14 mouse cellular contexts compared by ENCODE assay signal in the genomic region with DNA sequence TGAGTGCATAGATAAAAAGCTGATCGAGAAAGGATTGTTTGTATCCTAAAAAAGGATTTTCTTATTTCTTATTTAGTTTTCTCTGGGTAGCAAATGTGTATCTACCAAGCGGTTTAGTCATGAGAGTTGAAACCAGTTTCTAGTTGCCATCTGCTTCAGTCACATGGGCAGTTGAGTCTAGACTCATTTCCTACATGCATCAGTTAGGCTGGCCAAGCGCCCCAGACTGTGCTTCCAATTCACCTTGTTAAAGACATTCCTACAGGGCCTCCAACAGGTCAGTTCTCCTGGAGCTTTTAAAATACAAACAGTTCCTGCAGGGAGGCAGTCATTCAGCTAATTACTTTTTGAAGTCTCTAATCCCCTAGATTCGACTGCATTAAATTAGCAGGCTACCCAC.
DNase-seq lines count a peak whose midpoint lies in the region; ATAC-seq and TF ChIP-seq lines count a peak whose summit lies in the region.
"Had no signal": no experiment of that assay in that cellular context is flagged by ENCODE, and none has a peak within 500 bp of the region (broad histone marks: within the 10 kb centered on the region; RNA-seq: fewer than 3 reads in every experiment).

No protein-coding gene starts in this region.

- no peak for ATAC-seq in heart, embryonic 13.5 days (ENCODE audit: extremely low read depth, insufficient number of reproducible peaks, low FRiP score, low TSS enrichment)
- ATAC-seq: intestine, postnatal 0 days had no signal

- DNase-seq in heart, postnatal 25 days (ENCODE audit: low spot score), result no peak
- DNase-seq in brain, embryonic 18.5 days (ENCODE audit: low read depth, low spot score), result peak; percentile 4
- DNase-seq in cerebellum, adult 2 months, result peak; percentile 56 to 77
- DNase-seq in limb, embryonic 10.5 days (ENCODE audit: low spot score), result peak; percentile 55
- DNase-seq in lung, adult 2 months, result no peak
- no peak for DNase-seq in adipocyte (ENCODE audit: low spot score)
- DNase-seq: adrenal gland, adult 8-10 months; kidney, postnatal 4 days; lung, embryonic 14.5 days; spleen, adult 18-20 months had no signal

- TF ChIP-seq POLR2A in cerebellum, adult 2 months (IDR thresholded peaks at IDR 0.05; ENCODE audit: borderline replicate concordance, insufficient read depth, low read length), result no peak
- TF ChIP-seq POLR2A in lung, adult 2 months (IDR thresholded peaks at IDR 0.05; ENCODE audit: borderline replicate concordance, extremely low read depth, low read depth, low read length), result no peak

- intact Hi-C loops in heart, postnatal 25 days (cut with DNase I), result loop anchor here (10.0 kb wide), 1 partner anchor 481 kb away; no protein-coding TSS in a partner anchor

- H3K27me3 ChIP-seq in heart, embryonic 13.5 days (replicated peaks), result no peaks in the 10 kb centered on the region
- no peaks in the 10 kb centered on the region; the same call in 1 of the 2 replicates for H3K27me3 ChIP-seq in cerebellum, adult 2 months (ENCODE audit: control insufficient read depth, insufficient read depth, low read length)
- no peaks in the 10 kb centered on the region for H3K27me3 ChIP-seq in limb, embryonic 10.5 days (ENCODE audit: low read depth, poor library complexity, severe bottlenecking)
- H3K27me3 ChIP-seq: CH12.LX; limb, embryonic 15.5 days had no signal

- peaks cover 83% of the 10 kb centered on the region for H3K4me1 ChIP-seq in heart, embryonic 13.5 days
- H3K4me1 ChIP-seq in cerebellum, adult 2 months (ENCODE audit: control insufficient read depth, insufficient read depth, low read length), result peaks cover 3% of the 10 kb centered on the region; the same call in 1 of the 2 replicates
- H3K4me1 ChIP-seq in limb, embryonic 10.5 days, result peaks cover 40% of the 10 kb centered on the region
- no peaks in the 10 kb centered on the region for H3K4me1 ChIP-seq in lung, adult 2 months (ENCODE audit: control insufficient read depth, insufficient read depth, low read length)
- H3K4me1 ChIP-seq: limb, embryonic 15.5 days had no signal

- 67% methylated on average over 4 of the region's 4 CpGs for WGBS in heart, embryonic 13.5 days
- 35% methylated on average over 4 of the region's 4 CpGs for WGBS in cerebellum, adult 2 months
- WGBS in limb, embryonic 10.5 days, result 44% methylated on average over 4 of the region's 4 CpGs
- WGBS in lung, adult 2 months, result 72% methylated on average over 4 of the region's 4 CpGs

- no peaks in the 10 kb centered on the region for H3K9me3 ChIP-seq in heart, embryonic 13.5 days
- no peaks in the 10 kb centered on the region for H3K9me3 ChIP-seq in limb, embryonic 10.5 days (replicated peaks)
- H3K9me3 ChIP-seq: limb, embryonic 15.5 days had no signal

- TF ChIP-seq CTCF in cerebellum, adult 2 months (IDR thresholded peaks at IDR 0.05; ENCODE audit: borderline replicate concordance, insufficient read depth, low read depth, low read length), result no peak
- TF ChIP-seq CTCF in lung, adult 2 months (IDR thresholded peaks at IDR 0.05; ENCODE audit: insufficient read depth, low read length), result no peak

- peaks cover 7% of the 10 kb centered on the region for H3K36me3 ChIP-seq in heart, embryonic 13.5 days
- H3K36me3 ChIP-seq in limb, embryonic 10.5 days, result no peaks in the 10 kb centered on the region
- H3K36me3 ChIP-seq: limb, embryonic 15.5 days had no signal

- peak overlapping the region; percentile 89 for H3K27ac ChIP-seq in heart, embryonic 13.5 days (replicated peaks)
- H3K27ac ChIP-seq in cerebellum, adult 2 months (ENCODE audit: insufficient read depth, low read length), result no peak overlapping the region
- H3K27ac ChIP-seq in limb, embryonic 10.5 days, result peak overlapping the region; percentile 70; the same call in 1 of the 2 replicates
- H3K27ac ChIP-seq: limb, embryonic 15.5 days had no signal

- H3K4me3 ChIP-seq in heart, embryonic 13.5 days, result no peak overlapping the region
- no peak overlapping the region for H3K4me3 ChIP-seq in cerebellum, adult 2 months (replicated peaks; ENCODE audit: insufficient read depth, low read depth, low read length)
- no peak overlapping the region for H3K4me3 ChIP-seq in limb, embryonic 10.5 days
- no peak overlapping the region for H3K4me3 ChIP-seq in lung, adult 2 months (replicated peaks; ENCODE audit: extremely low read depth, low read depth, low read length)
- H3K4me3 ChIP-seq: limb, embryonic 15.5 days had no signal

- no peak overlapping the region for H3K9ac ChIP-seq in heart, embryonic 13.5 days
- H3K9ac ChIP-seq: limb, embryonic 15.5 days; lung, embryonic 14.5 days had no signal

- no peak overlapping the region for H3K4me2 ChIP-seq in heart, embryonic 13.5 days
- H3K4me2 ChIP-seq: limb, embryonic 15.5 days; lung, embryonic 14.5 days had no signal

Comparison
In these comparisons a context has a peak if more than half of its experiments do, and no peak if none do; other contexts are left out.
1. DNase-seq: peak in brain, embryonic 18.5 days (single experiment), cerebellum, adult 2 months (2 of 2) and limb, embryonic 10.5 days (single experiment); none in heart, postnatal 25 days (single experiment), lung, adult 2 months (single experiment) and adipocyte (single experiment).